Mouse (Mus musculus) ES-E14 (cell line): ENCODE measurements around the gene Hlcs.

Experiments
- CHD2 ChIP-seq: IDR thresholded peaks from 2 replicates; pipeline ENCODE4 v1.6.1; 2014; ENCODE audit warnings: mild to moderate bottlenecking, low read depth, low read length, inconsistent platforms
- HCFC1 ChIP-seq: IDR thresholded peaks from 2 replicates; pipeline ENCODE4 v1.6.1; 2012; ENCODE audit warnings: low read length, inconsistent platforms, borderline replicate concordance; ENCODE audit not compliant: insufficient read depth
- MAFK ChIP-seq: IDR thresholded peaks from 2 replicates; pipeline ENCODE4 v1.6.1; 2014; ENCODE audit warnings: mild to moderate bottlenecking, low read depth, low read length, inconsistent platforms; ENCODE audit not compliant: insufficient read depth
- ZC3H11A ChIP-seq: IDR thresholded peaks from 2 replicates; pipeline ENCODE4 v1.6.1; 2012; ENCODE audit warnings: low read depth, mild to moderate bottlenecking, inconsistent platforms, low read length, borderline replicate concordance

GRCm38 (mm10) chr16:94208826-94209225 lies 104.5 kb downstream of the Hlcs start:
- TF ChIP-seq MAFK (no peak), ZC3H11A (no peak), HCFC1 (no peak), CHD2 (no peak)
